Mouse (Mus musculus): ENCODE measurements around the gene Dohh.

Gene Dohh

DNA sequence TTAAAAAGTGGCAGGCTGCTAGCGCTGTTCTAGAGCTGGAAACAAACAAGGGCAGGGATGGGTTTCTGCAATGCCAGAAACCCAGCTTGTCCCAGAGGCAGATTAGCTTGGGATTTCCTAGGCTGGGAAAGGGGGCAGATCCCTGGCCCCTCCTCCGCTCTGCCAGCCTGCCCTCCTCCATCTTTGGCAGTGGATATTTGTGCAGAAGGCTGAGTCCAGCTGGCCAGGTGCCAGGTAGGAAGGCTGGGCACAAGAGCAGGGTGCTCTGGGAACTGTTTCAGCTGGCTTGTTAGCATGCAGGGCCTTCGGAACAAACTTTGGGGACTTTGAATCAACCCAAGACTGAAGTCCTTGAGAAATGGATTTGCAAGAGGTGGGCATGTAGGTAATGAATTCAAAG, 51.2 kb downstream of the Dohh start:
- H3K4me1 ChIP-seq (replicated peaks; ENCODE audit: low read depth, low read length), result peaks cover 38% of the 10 kb centered on the region
- H3K4me3 ChIP-seq (replicated peaks; ENCODE audit: low read length), result no peak overlapping the region
- H3K9me3 ChIP-seq (ENCODE audit: low read length), result no peaks in the 10 kb centered on the region
- H3K36me3 ChIP-seq (ENCODE audit: insufficient read depth, low read length), result no peaks in the 10 kb centered on the region
- H3K27me3 ChIP-seq (ENCODE audit: insufficient read depth, low read length), result peaks cover 24% of the 10 kb centered on the region
- TF ChIP-seq POU5F1 (IDR thresholded peaks at IDR 0.05; ENCODE audit: borderline replicate concordance, low read length) (no peak), NANOG (IDR thresholded peaks at IDR 0.05; ENCODE audit: borderline replicate concordance, low read length) (no peak)
